Mouse (Mus musculus) monocyte, adult 5-6 weeks (primary cell): ENCODE results near the gene Des. TPM values are rescaled to one million over a fixed set of nuclear protein-coding genes. Genes with fewer than 3 reads are reported as not detected.

Source experiments
- ATAC-seq: fragments of 153-309, 156-312 bp; replicated peaks from 2 replicates; pipeline ENCODE4 v1.8.0; 2017; ENCODE audit warnings: mild to moderate bottlenecking; ENCODE audit not compliant: low TSS enrichment, insufficient number of reproducible peaks, severe bottlenecking, poor library complexity, low FRiP score
- total RNA-seq: library from RNA; stranded (forward); fragments of 200-1000, 200-491, 200-594 nt; gene quantifications from 3 replicates; pipeline ENCODE4 v1.2.3, GENCODE M21; 2017

The Des gene
- total RNA-seq, 1 experiment from 2014 or later: not detected

DNA sequence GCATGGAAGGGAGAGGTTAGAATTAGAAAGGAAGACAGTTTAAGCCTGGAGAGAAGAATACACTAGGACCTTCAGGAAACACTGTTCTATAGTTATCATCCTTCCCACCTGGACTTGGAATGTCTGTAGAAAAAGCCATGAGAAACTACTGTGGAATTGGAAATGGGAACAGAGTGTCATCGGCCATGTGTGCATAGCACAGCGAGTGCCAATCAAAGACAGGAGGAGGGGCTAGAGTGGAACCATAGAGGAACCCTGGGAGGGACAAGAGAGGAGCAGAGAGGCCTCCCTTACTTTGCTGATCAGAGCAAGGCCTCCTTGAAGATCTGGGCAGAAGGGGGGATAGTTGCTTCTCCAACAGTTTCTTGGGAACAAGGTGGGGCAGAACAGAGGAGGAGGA is 19.1 kb downstream of the Des start:
- ATAC-seq: no peak

- ATAC-seq: no peak
These were observed 19.8 kb downstream of the Des start for GRCm38 (mm10) chr1:75379931-75380330.

DNA sequence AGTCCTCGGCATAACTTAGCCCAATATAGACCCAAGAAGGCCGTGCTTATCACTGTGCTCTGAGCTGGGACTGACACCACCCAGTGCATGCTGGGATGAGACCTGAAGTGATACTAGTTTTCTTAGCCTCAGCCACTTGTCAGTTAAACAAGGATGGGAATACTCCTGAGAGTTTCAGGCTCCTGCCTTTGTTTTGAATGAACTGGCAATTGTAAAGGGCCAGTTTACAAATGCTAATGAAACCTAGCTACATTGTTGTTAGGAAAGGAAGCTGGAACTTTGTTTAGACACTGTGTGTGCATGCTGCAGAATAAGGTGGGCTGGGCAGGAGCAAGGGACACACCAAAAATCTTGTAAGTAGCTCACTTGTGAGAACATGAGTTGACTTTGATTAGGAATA is 20.8 kb downstream of the Des start:
- no peak for ATAC-seq

DNA sequence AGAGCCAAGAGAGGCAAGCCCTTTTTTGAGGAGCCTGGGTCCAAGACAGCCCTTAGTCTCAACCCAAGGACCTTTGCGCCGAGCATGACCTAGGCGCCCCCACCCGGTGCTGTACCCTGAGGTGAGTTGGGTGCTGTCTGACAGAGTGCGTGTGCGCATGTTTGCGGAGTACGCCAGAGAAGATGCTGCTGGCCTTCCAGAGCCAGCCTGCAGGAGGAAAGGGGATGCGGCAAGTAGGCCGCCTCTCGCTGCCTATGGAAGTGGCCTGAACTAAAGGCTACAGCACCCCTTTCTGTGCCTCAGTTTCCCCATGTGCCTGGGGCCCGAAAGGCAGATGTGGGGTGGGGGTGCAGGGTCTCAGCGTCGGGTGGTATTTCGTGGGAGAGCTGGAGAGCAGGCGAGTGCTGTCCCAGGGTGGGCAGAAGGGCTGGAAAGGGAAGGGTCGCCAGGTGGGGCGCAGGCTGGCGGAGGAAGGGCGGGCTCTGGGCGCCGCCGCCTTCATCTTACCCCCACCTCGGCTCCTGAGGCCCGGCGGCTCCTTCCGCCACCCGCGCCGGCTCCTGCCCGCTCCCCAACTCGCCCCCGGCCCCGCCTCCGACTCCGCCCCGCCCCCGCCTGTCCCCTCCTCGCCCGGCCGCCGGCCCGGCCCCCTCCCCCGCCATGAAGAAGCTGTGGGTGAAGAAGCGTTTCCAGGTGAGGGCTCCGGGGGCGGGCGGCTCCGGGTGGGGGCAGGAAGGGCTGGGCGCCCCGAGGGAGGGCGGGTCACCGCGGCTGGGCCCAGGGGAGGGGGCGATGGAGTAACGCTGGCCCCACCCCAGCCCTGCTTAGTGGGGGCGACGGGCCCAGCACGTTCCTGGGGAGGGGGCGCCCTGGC is 21.6 kb downstream of the Des start:
- ATAC-seq: no peak

DNA sequence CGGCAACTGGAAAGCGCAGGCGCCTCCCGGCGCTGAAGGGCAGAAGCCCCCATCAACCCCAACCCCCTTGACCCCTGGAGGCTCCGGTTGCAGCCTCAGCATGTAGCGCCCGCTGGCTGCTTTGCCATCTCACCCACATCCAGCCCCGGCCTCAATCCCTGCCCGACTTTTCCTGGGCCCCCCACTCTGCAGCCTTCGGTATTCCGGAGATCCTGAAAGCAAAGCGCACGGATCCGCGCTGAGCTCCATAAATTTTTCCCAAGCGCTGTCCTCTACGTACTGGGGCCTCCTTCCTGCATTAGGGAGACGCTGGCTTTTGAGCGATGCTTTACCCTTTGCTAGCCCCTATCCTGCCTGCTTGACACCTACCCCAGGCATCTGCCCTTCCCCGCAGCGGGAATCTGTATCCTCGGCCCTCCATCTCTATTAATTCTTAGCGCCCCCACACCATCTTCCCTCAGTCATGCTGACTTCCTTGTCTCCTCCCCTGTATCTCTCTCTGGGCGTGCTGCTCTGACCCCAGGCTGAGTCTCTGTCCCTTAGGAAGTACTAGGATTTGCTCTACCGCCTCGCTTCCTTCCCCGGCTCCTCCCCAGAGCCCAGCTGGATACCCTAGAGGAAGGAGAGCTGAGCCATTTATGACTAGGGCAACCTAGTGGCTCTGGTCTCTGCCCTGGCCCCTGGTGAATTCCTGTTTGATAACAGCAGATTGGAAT is 22.4 kb downstream of the Des start:
- ATAC-seq: no peak

DNA sequence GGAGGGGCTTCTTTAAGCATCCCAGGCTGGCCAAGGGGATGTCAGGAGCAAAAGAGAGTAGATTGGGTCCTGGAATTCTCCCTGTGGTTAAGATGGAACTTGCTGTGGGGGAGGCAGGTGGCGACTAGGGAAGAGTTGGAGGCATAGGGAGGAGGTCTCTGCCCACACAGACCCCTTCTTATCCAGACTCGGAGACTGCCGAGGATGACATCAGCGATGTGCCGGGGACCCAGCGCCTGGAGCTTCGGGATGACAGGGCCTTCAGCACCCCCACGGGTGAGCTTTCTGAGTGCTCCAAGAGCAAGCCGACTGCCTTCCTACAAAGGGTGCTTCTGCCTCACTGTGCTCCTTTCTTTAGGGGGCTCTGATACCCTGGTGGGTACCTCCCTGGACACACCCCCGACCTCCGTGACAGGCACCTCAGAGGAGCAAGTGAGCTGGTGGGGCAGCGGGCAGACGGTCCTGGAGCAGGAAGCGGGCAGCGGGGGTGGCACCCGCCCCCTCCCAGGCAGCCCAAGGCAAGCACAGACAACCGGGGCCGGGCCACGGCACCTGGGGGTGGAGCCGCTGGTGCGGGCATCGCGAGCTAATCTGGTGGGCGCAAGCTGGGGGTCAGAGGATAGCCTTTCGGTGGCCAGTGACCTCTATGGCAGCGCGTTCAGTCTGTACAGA is 24.5 kb downstream of the Des start:
- no peak for ATAC-seq

DNA sequence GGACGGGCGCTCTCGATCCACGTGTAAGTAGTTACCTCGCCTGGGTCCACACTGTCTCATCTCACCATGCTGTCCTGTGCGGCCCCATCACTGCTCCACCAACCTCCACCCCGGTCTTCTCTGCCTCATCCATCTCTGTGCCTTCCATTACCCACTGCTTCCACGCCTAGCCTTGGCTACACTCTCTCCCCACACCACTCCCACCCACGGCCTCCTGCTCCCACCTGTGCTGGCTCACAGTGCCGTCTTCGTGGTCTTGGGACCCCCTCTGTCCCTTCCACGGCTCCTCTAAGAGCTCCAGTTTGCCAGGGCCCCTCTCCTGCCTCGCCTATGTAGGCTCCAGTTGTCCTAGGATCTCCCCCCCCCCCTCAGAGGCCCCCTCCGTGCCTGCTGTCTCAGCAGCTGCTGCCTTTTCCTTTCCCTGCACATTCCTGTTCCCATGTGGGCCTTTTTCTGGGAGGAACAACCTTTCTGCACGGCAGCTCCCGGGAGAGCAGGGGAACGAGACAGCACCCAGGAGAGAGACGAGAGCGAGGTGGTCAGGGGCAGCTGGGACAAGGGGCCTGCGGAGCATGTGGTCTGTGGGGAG is 25.1 kb downstream of the Des start:
- no peak for ATAC-seq

DNA sequence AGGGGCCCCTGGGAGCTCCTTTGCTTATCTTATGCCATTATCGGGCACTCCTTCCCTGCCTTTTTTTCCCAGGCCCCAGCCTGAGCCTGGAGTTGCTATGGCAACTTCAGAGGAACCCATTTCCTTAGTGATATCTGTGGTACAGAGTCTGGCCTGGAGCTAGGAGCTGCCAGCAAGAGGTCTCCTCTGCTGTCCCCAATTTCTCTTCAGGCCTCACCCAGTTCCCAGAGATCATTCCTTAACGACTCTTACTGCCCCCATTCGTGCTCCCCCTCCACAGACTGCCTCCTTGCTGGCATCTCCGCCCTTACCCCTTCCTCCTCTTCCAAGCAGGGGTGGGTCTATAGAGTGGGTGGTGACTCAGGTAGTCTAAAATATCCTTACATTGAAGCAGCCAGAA is 26.0 kb downstream of the Des start:
- ATAC-seq: no peak

DNA sequence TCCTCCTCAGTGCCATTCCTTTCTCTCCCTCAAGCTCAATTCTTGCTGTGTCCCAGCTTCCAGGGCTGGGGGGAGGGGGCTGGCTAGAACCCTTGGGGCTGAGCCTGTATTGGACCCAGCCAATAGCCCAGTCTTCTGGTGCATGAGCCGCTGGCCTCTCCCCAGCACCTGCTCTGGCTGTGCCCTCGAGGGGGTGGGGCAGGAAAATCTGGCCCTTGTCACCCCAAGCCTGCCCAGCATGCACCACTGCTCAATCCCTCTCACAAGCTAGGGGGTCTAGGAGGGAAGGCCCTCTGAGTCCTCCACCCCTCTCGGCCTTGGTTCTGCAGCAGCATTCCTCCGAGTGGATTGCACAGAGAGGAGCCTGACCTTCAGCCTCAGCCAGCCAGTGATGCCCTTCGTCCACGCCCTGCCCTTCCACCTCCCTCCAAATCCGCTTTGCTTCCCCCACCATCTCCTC is 27.4 kb downstream of the Des start:
- no peak for ATAC-seq

- ATAC-seq: no peak
These were observed 28.1 kb downstream of the Des start for GRCm38 (mm10) chr1:75387929-75388897.

DNA sequence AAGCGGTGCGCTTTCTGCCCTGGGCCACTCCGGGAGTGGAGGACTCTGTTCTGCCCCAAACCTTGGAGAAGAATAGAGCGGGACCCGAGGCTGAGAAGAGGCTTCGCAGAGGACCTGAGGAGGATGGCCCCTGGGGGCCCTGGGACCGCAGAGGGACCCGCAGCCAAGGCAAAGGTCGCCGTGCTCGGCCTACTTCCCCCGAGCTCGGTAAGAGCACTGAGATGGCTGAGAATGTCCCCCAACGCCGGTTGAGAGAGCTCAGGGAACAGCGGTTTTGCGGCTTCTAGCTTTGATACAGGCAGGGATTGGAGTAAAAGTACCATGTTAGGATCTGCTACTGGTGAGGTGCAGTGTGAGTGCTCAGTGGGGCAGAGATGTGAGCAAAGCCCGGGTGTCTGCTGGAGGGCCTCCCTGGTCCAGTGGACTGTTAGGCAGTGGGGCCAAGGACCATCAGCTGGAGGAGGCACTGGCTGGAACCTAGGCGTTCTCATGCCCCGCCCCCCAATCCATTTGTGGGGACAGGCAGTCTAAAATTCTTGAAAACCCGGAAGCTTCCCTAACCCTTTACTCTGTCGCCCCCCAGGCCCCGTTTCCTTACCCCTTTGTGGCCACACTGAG is 28.9 kb downstream of the Des start:
- no peak for ATAC-seq

GRCm38 (mm10) chr1:75393139-75393538 is 33.0 kb downstream of the Des start:
- no peak for ATAC-seq

DNA sequence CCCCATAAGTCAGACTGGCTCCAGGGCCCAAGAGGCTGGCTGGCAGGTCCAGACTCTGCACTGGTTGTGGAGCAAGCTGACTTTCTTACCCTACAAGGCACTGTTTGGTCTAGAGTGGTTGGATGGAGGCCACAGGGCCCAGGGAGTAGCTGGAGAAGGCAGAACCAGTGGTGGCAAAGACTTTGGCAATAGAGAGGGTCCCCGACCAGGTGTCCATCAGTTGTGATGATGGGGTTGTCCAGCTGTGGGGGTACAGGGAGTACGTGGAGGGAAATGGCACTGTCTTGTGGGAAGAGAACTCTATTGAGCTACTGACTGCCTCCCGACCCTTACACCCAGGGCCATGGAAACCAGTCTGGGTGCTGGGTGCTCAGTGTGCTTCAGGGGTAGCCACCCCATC is 33.7 kb downstream of the Des start:
- no peak for ATAC-seq

DNA sequence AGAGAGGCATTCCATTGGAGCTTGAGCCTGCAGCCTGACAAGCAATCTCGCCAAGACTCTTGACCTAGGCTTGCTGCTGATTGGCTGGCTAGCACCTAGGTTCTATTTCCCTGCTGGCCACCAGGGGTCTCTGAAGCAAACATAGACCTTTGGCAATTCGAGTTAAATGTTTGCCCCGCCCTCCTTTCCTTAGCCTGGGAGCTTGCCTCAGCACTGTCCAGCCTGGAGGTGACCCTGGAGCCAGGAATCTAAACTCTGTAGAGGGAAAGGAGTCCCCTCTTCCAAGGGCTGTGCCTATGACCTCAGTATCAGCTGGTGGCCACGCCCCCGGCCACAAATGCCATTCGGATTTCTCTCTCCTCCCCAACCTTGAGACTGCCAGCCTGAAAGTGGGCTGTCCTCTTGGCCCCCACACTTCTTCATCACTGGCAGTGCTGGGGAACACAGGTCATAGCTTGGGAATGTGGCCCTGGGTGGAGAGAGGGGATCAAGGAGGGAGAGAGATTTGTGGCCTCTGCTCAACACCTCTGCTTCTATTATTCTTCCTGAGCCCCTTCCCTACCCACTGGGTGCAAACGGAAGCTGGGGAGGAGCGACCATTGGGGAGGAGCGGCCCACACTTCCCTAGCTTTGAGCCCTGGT is 38.8 kb downstream of the Des start:
- ATAC-seq: no peak

DNA sequence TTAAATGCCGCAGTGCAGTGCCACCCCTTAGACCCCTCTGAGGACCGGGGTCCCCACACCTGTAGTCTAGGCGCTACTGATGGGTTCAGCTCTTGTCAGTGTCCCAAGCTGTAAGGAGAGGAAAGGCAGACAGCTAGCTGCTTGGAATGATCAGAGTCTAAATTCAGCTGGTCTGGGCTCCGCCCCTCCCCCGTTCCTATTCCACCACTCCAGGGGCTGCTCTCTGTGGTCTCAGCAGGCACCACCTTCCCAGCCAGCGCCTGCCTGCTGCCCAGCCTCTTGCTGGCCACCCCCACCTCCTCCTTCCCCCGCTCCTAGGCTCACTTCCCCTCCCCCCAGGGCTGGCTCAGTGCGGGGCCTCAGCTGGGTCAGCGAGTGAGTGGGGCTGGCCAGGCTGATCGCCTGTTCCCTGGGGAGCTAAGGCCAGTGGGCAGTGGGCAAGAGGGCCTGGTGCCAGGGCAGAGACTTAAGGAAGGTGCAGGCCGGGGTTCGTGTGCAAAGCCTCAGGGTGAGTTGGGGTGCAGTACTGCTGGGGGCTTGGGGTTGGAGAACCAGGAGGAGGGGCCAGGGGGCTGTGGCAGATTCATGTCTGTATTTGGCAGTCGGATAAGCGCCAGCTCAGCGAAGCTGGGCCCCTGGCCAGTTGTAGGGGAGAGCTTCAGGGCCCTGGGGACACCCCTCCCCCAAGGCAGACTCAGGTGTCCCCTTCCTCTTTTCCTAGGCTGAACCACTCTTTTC is 39.8 kb downstream of the Des start:
- no peak for ATAC-seq

- ATAC-seq: no peak
These were observed 40.5 kb downstream of the Des start for GRCm38 (mm10) chr1:75400493-75401115.
